ENCODE assay signal across 28 mouse cellular contexts in genomic region chr10:44331469-44331868, GRCm38 (mm10).
DNase-seq lines count a peak whose midpoint lies in the region; ATAC-seq and TF ChIP-seq lines count a peak whose summit lies in the region.
"Had no signal": no experiment of that assay in that cellular context is flagged by ENCODE, and none has a peak within 500 bp of the region (broad histone marks: within the 10 kb centered on the region; RNA-seq: fewer than 3 reads in every experiment).

No protein-coding gene starts in this region.

- peak overlapping the region; percentile 11; the same call in 1 of the 2 replicates for H3K27ac ChIP-seq in liver, embryonic 11.5 days (ENCODE audit: low read depth, low read length)
- no peak overlapping the region for H3K27ac ChIP-seq in liver, postnatal 0 days (ENCODE audit: low read depth)
- H3K27ac ChIP-seq in liver, embryonic 15.5 days (replicated peaks) = 0 out of 2 replicates have a peak overlapping the region, but pooled peaks have one; percentile 45
- H3K27ac ChIP-seq in cerebellum, adult 2 months (ENCODE audit: insufficient read depth, low read length) = no peak overlapping the region
- H3K27ac ChIP-seq: embryonic facial prominence, embryonic 10.5 days; forebrain, embryonic 15.5 days; heart, embryonic 13.5 days; hindbrain, embryonic 12.5 days; kidney, embryonic 15.5 days; limb, embryonic 13.5 days; lung, embryonic 15.5 days had no signal

- TF ChIP-seq POLR2A in cerebellum, adult 2 months (IDR thresholded peaks at IDR 0.05; ENCODE audit: borderline replicate concordance, insufficient read depth, low read length) = no peak

- H3K9me3 ChIP-seq in liver, embryonic 11.5 days (ENCODE audit: control insufficient read depth, low read length) = no peaks in the 10 kb centered on the region
- no peaks in the 10 kb centered on the region for H3K9me3 ChIP-seq in liver, postnatal 0 days (ENCODE audit: low read length)
- H3K9me3 ChIP-seq in liver, embryonic 15.5 days (replicated peaks) = no peaks in the 10 kb centered on the region
- H3K9me3 ChIP-seq: embryonic facial prominence, embryonic 10.5 days; forebrain, embryonic 15.5 days; G1E; heart, embryonic 13.5 days; hindbrain, embryonic 12.5 days; kidney, embryonic 15.5 days; limb, embryonic 13.5 days; lung, embryonic 15.5 days had no signal

- WGBS in liver, embryonic 11.5 days = 74% methylated on average over 2 of the region's 2 CpGs
- WGBS in liver, postnatal 0 days (ENCODE audit: insufficient replicate concordance) = 59% methylated on average over 2 of the region's 2 CpGs
- WGBS in liver, embryonic 15.5 days (ENCODE audit: insufficient replicate concordance) = 54% methylated on average over 2 of the region's 2 CpGs
- WGBS in cerebellum, adult 2 months = 57% methylated on average over 2 of the region's 2 CpGs

- no peak for TF ChIP-seq EP300 in liver, postnatal 0 days (IDR thresholded peaks at IDR 0.05; ENCODE audit: low read depth)

- peaks cover 4% of the 10 kb centered on the region; the same call in 1 of the 2 replicates for H3K36me3 ChIP-seq in liver, embryonic 11.5 days (ENCODE audit: control insufficient read depth, insufficient read depth, low read length)
- peaks cover 7% of the 10 kb centered on the region; the same call in 1 of the 2 replicates for H3K36me3 ChIP-seq in liver, postnatal 0 days (replicated peaks; ENCODE audit: insufficient read depth, low read length)
- H3K36me3 ChIP-seq in liver, embryonic 15.5 days (replicated peaks) = no peaks in the 10 kb centered on the region
- H3K36me3 ChIP-seq: forebrain, embryonic 15.5 days; hindbrain, embryonic 12.5 days; kidney, embryonic 15.5 days had no signal

- peaks cover 12% of the 10 kb centered on the region for H3K4me1 ChIP-seq in liver, embryonic 11.5 days (replicated peaks; ENCODE audit: control insufficient read depth, insufficient read depth, low read length)
- peaks cover 6% of the 10 kb centered on the region for H3K4me1 ChIP-seq in liver, postnatal 0 days (ENCODE audit: insufficient read depth)
- peaks cover 42% of the 10 kb centered on the region for H3K4me1 ChIP-seq in liver, embryonic 15.5 days (replicated peaks)
- no peaks in the 10 kb centered on the region for H3K4me1 ChIP-seq in cerebellum, adult 2 months (ENCODE audit: control insufficient read depth, insufficient read depth, low read length)
- H3K4me1 ChIP-seq: embryonic facial prominence, embryonic 10.5 days; forebrain, embryonic 15.5 days; hindbrain, embryonic 12.5 days; kidney, embryonic 15.5 days; limb, embryonic 13.5 days; lung, embryonic 15.5 days had no signal

- no peak overlapping the region for H3K9ac ChIP-seq in liver, embryonic 11.5 days (ENCODE audit: low read depth, low read length)
- H3K9ac ChIP-seq in liver, postnatal 0 days (replicated peaks) = no peak overlapping the region
- no peak overlapping the region for H3K9ac ChIP-seq in liver, embryonic 15.5 days
- H3K9ac ChIP-seq: forebrain, embryonic 15.5 days; heart, embryonic 13.5 days; hindbrain, embryonic 12.5 days; kidney, embryonic 15.5 days; limb, embryonic 13.5 days; lung, embryonic 15.5 days had no signal

- H3K27me3 ChIP-seq in liver, embryonic 11.5 days (replicated peaks; ENCODE audit: control insufficient read depth, insufficient read depth, low read length) = no peaks in the 10 kb centered on the region
- H3K27me3 ChIP-seq in liver, postnatal 0 days (ENCODE audit: insufficient read depth, low read length) = no peaks in the 10 kb centered on the region
- no peaks in the 10 kb centered on the region for H3K27me3 ChIP-seq in liver, embryonic 15.5 days
- no peaks in the 10 kb centered on the region for H3K27me3 ChIP-seq in cerebellum, adult 2 months (ENCODE audit: control insufficient read depth, insufficient read depth, low read length)
- H3K27me3 ChIP-seq: forebrain, embryonic 15.5 days; heart, embryonic 13.5 days; hindbrain, embryonic 12.5 days; kidney, embryonic 15.5 days; limb, embryonic 13.5 days; lung, embryonic 15.5 days had no signal

- peak; percentile 46 for DNase-seq in adrenal gland, adult 2 months
- DNase-seq in adrenal gland, postnatal 10 days = no peak
- DNase-seq in liver, embryonic 11.5 days (ENCODE audit: low spot score) = no peak
- no peak for DNase-seq in liver, postnatal 0 days
- DNase-seq in adrenal gland, postnatal 14 days = peak; percentile 20
- DNase-seq in cerebellum, adult 2 months = no peak
- DNase-seq in cerebellum, postnatal 4 days (ENCODE audit: low spot score in 2 of 2) = no peak
- DNase-seq: cerebellum, adult 9-10 months; gastrocnemius, postnatal 10 days; heart, adult 18-20 months; heart, postnatal 14 days; kidney, postnatal 4 days; layer of hippocampus, adult 9-11 months; lung, postnatal 4 days; thymus, adult 18-20 months; thymus, postnatal 36 days had no signal

- no peak overlapping the region for H3K4me3 ChIP-seq in liver, embryonic 11.5 days (ENCODE audit: low read depth, low read length)
- H3K4me3 ChIP-seq in liver, postnatal 0 days (ENCODE audit: low read depth, low read length) = no peak overlapping the region
- H3K4me3 ChIP-seq in liver, embryonic 15.5 days (replicated peaks) = no peak overlapping the region
- H3K4me3 ChIP-seq in cerebellum, adult 2 months (replicated peaks; ENCODE audit: insufficient read depth, low read depth, low read length) = no peak overlapping the region
- H3K4me3 ChIP-seq: embryonic facial prominence, embryonic 10.5 days; forebrain, embryonic 15.5 days; heart, embryonic 13.5 days; hindbrain, embryonic 12.5 days; kidney, embryonic 15.5 days; limb, embryonic 13.5 days; lung, embryonic 15.5 days had no signal

- TF ChIP-seq CTCF in liver, postnatal 0 days (IDR thresholded peaks at IDR 0.05; ENCODE audit: low read depth) = no peak
- TF ChIP-seq CTCF in cerebellum, adult 2 months (IDR thresholded peaks at IDR 0.05; ENCODE audit: borderline replicate concordance, insufficient read depth, low read depth, low read length) = no peak

- no peak overlapping the region for H3K4me2 ChIP-seq in liver, embryonic 11.5 days
- no peak overlapping the region for H3K4me2 ChIP-seq in liver, postnatal 0 days (ENCODE audit: low read depth, low read length)
- H3K4me2 ChIP-seq in liver, embryonic 15.5 days = no peak overlapping the region
- H3K4me2 ChIP-seq: forebrain, embryonic 15.5 days; heart, embryonic 13.5 days; hindbrain, embryonic 12.5 days; kidney, embryonic 15.5 days; limb, embryonic 13.5 days; lung, embryonic 15.5 days; midbrain, embryonic 11.5 days had no signal

- no peak for ATAC-seq in liver, embryonic 11.5 days (replicated peaks; ENCODE audit: low FRiP score)
- no peak for ATAC-seq in liver, postnatal 0 days
- no peak for ATAC-seq in liver, embryonic 15.5 days (ENCODE audit: insufficient read depth)
- ATAC-seq: CD4-positive, CD25-positive, alpha-beta regulatory T cell, adult 4 months; forebrain, embryonic 15.5 days; intestine, postnatal 0 days had no signal

Comparison
In these comparisons a context has a peak if more than half of its experiments do, and no peak if none do; other contexts are left out.
1. DNase-seq: peak in adrenal gland, adult 2 months (single experiment) and adrenal gland, postnatal 14 days (single experiment); none in adrenal gland, postnatal 10 days (single experiment), liver, embryonic 11.5 days (single experiment), liver, postnatal 0 days (single experiment), cerebellum, adult 2 months (0 of 2) and cerebellum, postnatal 4 days (0 of 2).
2. H3K27ac ChIP-seq: peak in liver, embryonic 11.5 days (single experiment) and liver, embryonic 15.5 days (single experiment); none in liver, postnatal 0 days (single experiment) and cerebellum, adult 2 months (single experiment).